Mouse (Mus musculus) kidney, postnatal 4 days (tissue): ENCODE measurements around the gene Kctd19.

Source experiments
- DNase-seq, 2 experiments: peaks; one replicate each; pipeline ENCODE4 v3.0.0; 2021; ENCODE audit warnings: mixed read lengths in 2 of 2

The Kctd19 gene

DNA sequence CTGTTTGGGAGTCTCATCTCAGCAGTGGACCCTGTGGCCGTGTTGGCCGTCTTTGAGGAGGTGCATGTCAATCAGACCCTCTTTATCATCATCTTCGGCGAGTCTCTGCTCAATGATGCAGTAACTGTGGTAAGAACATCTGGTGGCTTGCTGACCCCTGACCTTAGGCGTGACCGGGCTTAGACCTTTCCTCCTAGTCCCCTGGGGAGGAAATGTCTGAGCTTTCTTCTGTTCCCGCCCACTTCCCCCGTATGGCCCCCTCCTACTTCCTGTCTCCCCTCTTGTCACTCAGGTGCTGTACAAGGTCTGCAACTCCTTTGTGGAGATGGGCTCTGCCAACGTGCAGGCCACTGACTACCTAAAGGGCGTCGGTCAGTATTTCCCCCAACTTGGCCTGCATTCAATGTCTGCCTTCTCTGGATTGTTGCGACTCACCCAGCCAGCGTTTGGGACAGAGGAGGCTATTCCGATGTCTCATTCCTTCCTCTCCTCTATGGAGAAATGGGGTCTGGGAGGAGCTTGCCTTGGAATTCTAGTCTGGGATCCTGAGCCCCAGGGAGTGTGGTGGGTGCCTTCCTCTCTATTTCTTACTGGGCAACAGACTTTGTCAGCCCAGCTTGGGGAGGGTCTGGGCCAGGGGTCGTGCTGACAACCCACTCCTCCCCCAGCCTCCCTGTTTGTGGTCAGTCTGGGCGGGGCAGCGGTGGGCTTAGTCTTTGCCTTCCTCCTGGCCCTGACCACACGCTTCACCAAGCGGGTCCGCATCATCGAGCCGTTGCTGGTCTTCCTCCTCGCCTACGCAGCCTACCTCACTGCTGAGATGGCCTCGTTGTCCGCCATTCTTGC lies 57.9 kb downstream of the Kctd19 start:
- DNase-seq, result peak; percentile 53 to 70

DNA sequence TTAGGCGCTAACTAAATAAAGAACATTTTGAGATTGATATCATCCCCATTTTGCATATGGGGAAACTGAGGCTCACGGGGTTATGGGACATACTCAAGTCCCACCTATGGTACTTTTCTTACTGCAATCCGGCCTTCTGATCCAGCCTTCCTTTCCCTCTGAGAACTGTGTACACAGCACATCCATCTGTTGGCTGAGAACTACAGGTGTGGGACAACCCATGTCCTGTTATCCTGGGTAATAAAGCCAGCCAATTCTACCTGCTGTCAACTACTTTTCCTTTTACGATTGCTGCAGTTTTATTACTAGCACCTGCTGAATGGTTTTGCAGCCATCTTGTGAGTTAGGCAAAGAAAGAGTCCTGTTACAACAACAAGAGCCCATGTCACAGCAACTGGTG lies 58.8 kb downstream of the Kctd19 start:
- DNase-seq, result no peak

DNA sequence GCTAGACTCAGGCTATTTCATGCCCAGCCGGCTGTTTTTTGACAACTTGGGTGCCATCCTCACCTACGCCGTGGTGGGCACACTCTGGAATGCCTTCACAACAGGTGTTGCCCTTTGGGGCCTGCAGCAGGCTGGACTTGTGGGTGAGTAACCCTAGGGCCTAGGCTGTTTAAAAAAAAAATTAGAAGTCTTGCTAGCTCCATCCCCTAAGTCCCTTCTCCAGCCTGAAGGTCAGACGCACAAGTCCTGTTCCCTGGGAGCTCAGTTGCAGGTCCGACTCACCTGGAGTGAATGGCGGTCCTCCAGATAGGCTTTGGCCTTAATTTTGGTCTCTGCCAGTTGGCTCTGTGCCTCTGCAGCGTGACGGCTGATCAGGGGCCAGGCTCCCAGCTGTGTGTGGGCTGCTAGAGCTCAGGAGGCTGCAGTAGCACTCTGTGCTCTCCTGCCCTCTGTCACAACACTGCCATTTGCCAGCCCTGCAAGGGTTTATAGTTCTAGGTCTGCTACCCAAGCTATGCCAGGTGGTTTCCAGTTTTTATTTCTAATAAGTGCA lies 59.6 kb downstream of the Kctd19 start:
- DNase-seq, result no peak

DNA sequence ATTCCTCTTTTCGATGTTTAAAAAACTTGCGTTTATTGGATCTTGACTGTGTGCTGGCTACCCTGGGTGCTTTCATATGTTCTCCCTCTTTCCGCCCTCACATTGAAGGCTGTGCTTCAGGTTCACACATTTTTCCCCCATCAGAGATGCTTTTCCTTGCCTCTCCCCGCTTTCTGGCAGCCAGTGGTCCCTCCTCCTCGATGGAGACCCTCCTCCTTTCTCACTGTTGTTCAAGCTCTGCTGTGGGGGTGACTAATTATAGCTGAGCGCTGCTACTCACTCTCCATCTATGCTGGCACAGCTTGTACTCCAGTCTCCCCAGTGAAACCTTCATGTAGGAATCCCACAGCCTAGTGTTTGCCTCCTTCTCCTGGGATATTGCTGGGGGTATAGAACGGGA lies 63.1 kb downstream of the Kctd19 start:
- DNase-seq, result no peak

DNA sequence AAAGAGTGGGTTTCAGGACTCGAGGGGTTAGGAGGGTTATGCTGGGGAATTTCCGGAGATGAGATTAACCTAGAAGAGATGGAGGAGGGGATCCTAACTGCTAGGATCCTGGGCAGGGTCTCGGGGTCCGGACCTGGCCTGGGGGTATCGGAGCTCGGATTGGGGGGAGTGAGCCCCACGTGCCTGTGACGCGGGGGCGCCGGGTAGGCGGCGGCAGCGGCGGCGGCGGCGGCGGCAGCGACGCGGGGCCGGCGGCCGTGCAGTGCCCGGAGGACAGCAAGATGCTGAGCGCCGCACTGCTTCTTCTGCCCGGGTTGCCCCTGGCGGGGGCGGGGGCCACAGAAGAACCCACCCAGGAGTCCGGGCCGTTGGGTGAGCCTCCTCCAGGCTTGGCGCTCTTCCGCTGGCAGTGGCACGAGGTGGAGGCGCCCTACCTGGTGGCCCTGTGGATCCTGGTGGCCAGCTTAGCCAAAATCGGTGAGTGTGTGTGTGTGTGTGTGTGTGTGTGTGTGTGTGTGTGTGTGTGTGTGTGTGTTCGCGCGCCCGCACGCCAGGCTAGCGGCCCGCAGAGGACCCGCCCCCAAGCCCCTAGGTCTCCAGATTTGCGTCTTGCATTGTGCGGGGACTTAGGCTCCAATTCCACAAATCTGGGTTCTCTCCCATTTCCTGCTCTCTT lies 64.1 kb downstream of the Kctd19 start:
- peak; percentile 50 to 54 for DNase-seq

DNA sequence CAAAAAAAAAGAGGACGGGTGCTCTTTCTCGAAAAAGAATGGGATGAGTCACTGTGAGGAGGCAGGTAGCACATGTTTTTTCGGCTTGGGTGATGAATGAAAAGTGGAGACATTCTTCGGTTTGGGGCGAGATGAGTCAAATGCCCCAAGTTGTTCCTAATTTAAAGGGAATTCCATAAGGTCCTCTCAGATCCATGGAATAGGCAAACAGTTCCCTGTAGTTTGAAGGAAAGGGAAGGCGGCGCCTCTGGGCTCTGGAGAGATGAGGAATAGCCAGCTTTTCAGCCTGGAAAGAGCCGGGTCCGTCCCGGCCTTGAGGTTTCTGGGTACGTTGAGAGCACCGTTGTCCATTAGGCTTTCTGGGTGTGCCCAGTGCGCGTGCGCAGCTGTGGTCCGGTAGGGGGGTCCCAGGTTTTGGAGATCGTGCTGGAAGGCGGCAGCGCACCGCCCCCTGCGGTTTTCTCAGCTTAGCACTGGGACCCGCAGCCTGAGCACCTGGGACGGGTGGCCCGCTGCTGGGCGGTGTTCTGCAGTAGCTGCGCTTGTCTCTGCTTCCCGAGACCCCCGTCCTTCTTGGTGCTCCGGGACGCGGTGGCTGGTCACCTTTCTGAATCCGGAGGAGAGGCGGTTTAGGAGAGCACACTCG lies 64.7 kb downstream of the Kctd19 start, which contains the start of gene Slc9a5:
Gene Slc9a5, plus strand, starts transcription at position 394 of the 646 bp plus-strand sequence.
- DNase-seq, result peak; percentile 74 to 80

DNA sequence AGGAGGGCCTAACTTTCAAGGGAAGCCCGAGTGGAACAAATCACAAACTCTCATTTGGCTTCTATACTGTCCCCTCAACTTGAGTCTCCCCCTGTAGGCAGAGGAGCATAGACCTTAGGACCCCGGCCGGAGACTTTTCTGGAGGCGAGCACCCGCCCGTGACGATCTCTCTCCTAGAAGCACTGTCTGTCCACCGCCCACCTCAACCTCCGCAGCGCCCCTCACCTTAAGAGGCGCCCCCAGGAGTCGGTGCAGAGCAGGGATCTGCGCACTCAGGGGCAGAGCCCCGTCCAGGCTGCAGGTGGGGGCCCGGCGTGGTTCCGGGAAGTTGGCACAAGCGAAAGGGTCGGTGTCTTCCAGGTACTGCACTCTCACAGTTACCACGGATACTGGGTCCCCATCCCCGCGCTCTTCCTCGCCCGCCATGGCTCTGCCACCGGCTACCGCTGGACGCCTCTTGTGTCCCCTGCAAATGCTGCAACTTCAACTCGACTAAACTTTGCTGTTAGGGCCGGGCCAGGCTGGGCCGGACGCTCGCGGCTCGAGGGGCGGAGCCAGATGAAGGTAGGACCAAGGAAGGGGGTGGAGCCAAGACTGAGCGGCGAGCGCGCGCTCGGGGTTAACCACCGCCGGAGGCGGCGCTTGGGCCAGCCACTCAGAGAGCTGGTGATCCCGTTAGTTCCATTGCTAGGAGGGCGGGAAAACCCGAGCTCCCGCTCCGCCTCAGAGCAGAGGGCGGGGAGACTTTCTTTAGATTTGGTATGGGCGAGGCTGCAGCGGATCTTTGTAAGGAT lies 65.7 kb downstream of the Kctd19 start, which contains the start of gene Fhod1:
Gene Fhod1, minus strand, starts transcription at position 526 of the 794 bp plus-strand sequence.
- peak; percentile 96 to 98 for DNase-seq

DNA sequence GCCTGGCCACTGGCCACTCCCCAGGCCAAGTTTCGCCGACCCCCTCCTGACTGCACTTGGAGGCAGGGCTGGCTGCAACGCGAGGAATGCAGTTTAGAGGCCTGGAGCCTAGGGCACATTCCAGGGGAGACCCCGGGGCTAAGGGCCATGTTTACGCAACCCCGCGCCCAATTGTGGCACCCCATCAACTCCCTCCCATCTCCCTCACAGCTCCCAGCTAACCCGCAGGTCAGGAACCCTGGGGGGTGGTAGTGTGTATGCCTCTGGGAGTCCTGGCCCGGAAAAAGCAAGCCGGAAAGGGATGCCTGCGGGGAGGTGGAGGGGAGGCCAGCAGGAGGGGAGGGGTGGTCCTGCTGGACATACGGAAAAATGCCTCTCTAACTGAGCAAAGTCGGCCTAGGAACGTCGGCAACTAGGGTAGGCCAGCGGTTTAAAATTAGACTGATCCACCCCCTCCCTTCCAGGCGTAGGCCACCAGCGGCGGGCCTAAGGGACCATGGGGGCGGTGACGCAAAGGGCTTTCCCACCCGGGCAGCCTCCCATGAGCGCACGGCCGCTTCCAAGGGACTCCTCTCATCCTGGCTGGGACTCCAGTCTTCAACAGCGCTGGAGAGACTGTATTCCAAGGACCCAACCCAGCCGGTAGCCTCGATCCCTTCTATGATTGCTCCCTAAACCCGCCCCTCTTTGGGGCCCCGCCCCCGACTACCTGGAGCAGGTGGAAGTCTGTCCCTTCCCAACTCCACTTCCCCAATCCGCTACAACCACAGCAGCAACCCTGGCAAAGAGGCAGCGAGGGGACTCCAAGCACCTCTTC lies 66.5 kb downstream of the Kctd19 start:
- peak; percentile 77 to 85 for DNase-seq

DNA sequence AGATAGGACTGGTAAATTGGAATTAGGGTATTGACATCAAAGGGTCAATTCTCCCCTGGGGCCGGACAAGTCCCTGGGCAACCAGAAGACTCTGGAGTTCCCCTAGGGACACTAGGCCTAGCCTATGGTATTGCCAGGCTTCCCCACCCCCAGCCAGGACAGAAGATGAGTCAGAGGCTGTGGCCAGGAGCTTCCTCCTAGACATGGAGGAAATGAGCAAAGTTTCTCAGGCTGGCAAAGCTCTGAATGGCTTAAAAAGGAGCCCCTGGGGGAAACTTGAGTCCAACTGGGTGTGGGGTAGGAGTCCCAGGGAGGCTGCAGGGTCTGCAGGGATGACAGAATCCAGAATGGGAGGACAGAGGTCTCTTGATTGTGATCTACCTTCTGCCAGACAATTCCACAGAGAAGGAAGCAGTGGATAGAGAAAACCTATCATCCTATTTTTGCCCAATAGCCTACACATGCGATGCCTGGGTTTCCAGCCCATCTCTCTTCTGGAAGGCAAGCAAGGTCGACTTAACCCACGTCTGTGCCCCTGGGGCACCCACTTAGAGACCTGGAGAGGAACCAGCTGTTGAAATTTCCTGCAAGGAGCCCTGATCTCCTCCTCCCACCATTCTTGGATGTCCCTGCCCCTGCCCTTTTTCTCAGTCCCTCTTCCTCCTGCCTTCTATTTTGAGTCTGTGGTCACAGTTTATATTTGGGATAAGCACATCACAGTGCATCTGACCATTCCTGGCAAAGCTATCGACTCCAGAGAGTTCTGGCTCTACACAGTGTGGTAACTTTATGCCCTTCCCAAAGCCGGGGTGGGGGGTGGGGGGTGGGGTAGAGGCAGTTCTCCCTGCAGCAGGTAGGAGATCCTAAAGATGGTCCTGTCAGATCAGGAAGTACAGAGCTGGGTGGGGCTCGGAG lies 68.0 kb downstream of the Kctd19 start:
- DNase-seq, result peak in 1 of 2 experiments; percentile 53

DNA sequence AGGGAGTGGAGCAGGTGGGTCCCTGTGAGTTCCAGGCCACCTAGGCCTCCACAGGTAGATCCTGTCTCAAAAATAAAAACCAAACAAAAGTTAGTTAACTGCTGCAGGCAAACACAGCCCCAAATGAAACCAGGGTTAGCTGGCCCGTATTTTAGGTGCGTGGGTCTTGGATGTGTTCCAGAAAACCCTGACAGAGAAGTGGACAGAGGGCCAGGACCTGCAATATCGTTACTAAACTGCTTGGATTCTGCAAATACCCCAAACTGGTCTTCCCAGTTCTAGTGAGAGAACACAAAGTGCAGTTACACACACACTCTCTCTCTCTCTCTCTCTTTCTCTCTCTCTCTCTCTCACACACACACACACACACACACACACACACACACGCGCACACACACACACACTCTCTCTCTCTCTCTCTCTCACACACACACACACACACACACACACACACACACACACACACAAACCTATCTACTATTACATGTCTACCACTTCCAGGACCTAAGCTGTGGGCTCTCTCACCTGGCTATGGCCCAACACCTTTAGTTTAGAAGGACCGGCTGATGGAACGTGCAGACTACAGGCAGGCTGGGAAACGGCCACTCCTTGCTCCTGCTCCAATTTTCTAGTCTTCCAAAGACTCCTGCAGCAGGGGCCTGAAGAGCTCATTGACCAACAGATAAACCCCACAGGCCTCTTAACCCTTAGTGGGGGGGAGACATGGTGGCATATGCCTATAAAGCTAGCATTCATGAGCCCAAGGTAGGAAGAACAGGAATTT lies 69.3 kb downstream of the Kctd19 start:
- DNase-seq, result no peak

DNA sequence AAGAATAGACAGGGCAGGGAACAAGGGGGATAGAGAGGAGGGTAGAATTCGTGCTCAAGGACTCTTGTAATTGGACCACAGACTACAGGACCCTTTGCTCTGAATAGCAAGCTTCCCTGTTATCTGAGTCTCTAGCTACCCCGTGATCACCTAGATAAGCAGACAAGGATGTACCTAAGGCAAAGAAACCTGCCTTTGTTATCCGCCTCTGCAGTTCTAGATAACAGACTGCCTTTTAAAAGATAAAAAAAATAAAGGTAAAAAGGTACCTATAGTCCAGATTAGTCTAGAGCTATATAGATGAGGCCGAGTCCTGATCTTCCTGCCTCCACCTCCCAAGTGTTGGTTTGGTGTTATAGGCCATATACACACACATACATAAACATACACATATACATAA lies 70.5 kb downstream of the Kctd19 start:
- no peak for DNase-seq

DNA sequence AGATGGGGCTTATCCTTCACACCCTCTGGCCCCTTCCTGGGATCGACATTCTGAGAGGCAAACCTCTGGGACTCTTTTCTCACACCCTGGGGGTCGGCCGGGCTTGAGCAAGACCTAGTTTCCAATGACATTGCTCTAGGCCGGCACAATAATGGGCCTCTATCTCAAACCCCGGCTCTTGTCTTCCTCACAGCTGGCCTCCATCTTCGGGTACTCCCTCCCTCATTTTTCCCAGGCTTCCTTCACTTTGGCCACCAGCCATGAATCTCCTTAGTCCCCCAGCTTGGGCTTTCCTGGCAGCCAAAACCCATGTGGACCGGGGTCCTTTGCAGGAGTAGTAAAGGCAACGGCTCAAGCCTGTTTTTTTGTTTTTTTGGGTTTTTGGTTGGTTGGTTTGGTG lies 71.9 kb downstream of the Kctd19 start:
- DNase-seq, result peak; percentile 49 to 65

DNA sequence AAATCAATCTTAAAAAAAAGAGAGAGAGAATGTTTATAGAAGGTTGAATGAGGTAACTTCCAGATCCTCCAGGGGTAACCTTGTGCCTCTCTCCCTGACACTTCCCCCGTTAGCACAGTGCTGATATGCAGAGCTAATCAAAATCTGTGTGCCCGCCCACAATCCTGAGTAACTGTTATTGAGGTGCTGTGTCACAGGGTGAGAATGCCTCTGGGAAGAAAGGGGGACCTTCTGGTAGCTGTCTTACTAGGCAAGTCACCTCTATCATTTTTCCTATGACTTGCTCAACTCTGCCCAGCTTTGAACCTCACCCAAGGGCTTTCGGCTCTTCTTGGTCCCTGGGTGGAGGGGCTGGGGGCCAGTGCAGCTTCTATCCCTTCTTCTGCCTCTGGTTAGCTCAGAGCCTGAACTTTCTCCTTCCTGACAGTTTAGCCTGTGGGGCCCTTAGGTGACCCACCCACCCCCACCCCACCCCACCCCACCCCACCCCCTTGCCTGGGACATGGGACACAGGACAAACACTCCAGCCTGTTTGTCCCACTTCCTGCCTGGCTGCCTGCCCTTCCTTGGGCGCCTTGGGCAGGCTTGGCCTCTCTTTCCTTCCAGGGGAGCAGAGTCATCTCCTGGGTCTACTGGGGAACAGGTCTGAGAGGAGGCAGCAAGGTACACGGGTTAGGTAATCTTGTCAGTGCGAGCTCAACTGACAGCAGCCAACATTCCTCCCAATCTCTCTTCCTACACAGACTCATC lies 73.2 kb downstream of the Kctd19 start:
- no peak for DNase-seq

DNA sequence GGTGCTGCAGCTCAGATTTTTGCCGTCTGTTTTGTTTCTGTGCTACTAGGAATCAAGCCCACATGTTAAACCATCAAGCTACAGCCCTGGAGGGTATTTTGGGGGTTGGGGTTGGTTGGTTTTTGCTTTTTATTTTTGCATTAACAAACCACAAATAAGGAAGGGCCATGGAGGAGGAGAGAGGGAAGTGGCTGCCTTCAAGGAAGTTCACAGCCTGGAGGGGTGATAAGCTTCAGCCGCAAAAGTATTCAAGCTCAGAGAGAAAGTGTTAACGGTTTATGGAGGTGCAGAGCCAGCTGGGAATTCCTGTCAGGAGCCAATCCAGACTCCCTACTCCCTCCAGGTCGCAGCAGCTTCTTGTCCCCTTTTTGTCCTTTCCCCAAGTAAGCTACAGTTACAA lies 74.3 kb downstream of the Kctd19 start:
- no peak for DNase-seq

DNA sequence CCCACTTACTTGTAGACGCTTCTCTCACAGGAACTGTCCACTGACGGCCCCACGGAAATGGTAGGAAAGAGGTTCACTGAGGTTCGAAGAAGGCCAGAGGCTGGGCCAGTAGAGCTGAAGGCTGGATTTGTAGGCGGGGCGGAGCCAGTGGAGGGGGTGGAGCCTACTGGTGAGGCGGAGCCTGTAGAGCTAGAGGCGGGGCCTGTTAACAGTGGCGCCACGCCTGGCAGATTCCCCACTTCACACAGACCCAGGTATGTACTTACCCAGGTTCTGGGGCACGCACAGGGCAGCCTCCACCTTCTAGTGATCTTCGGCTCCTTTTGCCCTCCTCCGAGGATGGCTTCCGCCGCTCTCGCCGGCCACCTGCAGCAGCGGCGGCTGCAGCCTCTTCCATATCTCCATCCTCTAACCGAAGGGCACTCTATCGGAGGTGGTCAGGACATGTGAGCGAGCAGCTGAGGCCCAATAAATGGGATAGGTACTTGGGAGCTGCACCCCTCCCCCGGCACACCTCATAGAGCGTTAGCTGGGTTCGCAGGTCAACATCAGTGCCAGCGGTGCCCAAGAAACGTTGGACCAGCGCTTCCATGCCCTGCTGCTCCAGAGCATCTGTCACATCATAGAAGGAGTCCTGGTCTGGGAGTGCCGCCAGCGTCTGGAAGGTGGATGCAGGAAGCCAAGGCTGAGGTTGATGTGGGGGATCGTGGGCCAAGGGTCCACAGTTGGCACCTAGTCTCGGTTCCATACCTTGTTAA lies 76.8 kb downstream of the Kctd19 start:
- DNase-seq, result peak; percentile 47 to 60
